Comparison of ENCODE assay signal across 32 mouse cellular contexts in the genomic region with DNA sequence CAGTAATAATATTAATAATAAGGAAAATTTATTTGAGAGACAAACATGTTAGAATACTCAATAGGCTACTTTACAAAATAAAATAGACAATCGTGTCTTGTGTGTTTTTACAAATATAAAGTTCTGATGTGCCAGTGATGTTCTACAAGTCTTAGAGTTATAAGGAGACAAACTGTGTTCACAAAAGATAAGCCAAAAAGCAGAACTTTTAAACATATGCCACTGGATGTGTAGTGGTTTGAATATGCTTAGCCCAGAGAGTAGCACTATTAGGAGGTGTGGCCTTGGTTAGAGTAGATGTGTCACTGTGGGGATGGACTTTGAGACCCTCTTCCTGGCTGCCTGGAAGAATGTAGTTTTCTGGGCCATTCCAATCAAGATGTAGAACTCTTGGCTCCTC. TPM values are rescaled to one million over a fixed set of nuclear protein-coding genes. Genes with fewer than 3 reads are reported as not detected.
"Had no signal": no experiment of that assay in that cellular context is flagged by ENCODE, and none has a peak within 500 bp of the region (broad histone marks: within the 10 kb centered on the region; RNA-seq: fewer than 3 reads in every experiment).

No protein-coding gene starts in this region.

- H3K27me3 ChIP-seq: heart, embryonic 12.5 days; heart, embryonic 13.5 days; heart, embryonic 15.5 days; hindbrain, embryonic 13.5 days; hindbrain, embryonic 15.5 days; intestine, embryonic 15.5 days; kidney, embryonic 15.5 days had no signal

- H3K9me3 ChIP-seq: heart, embryonic 10.5 days; heart, embryonic 12.5 days; heart, embryonic 13.5 days; heart, embryonic 15.5 days; hindbrain, embryonic 10.5 days; hindbrain, embryonic 13.5 days; hindbrain, embryonic 15.5 days; intestine, embryonic 15.5 days; kidney, embryonic 15.5 days had no signal

- H3K27ac ChIP-seq: heart, embryonic 10.5 days; heart, embryonic 13.5 days; heart, embryonic 15.5 days; hindbrain, embryonic 10.5 days; hindbrain, embryonic 13.5 days; hindbrain, embryonic 14.5 days; hindbrain, embryonic 15.5 days; hindbrain, postnatal 0 days; intestine, embryonic 15.5 days; kidney, embryonic 15.5 days; kidney, postnatal 0 days; layer of hippocampus, adult 2 months; left cerebral cortex, adult 2 months had no signal

- H3K4me2 ChIP-seq: heart, embryonic 11.5 days; heart, embryonic 12.5 days; heart, embryonic 13.5 days; heart, embryonic 15.5 days; hindbrain, embryonic 13.5 days; hindbrain, embryonic 14.5 days; hindbrain, embryonic 15.5 days; intestine, embryonic 15.5 days; kidney, embryonic 15.5 days had no signal

- H3K4me1 ChIP-seq: heart, embryonic 12.5 days; heart, embryonic 15.5 days; hindbrain, embryonic 10.5 days; hindbrain, embryonic 13.5 days; hindbrain, embryonic 15.5 days; intestine, embryonic 15.5 days; kidney, embryonic 15.5 days had no signal

- ATAC-seq: hindbrain, embryonic 16.5 days; hindbrain, postnatal 0 days; inflammation-experienced regulatory T-cells, adult 6 months; intestine, embryonic 15.5 days had no signal

- DNase-seq: heart, postnatal 10 days; heart, postnatal 14 days; heart, postnatal 36 days; heart, postnatal 4 days; kidney, adult 11 months; kidney, adult 18-20 months; kidney, adult 2 months; kidney, adult 8-10 months; kidney, adult 9 months; kidney, postnatal 10 days; kidney, postnatal 14 days; kidney, postnatal 25 days; kidney, postnatal 4 days; layer of hippocampus, adult 9-11 months; layer of hippocampus, postnatal 36 days had no signal

- H3K9ac ChIP-seq: heart, embryonic 12.5 days; heart, embryonic 13.5 days; heart, embryonic 15.5 days; hindbrain, embryonic 13.5 days; hindbrain, embryonic 14.5 days; hindbrain, embryonic 15.5 days; intestine, embryonic 15.5 days; kidney, embryonic 15.5 days had no signal

- H3K36me3 ChIP-seq: hindbrain, embryonic 15.5 days; intestine, embryonic 15.5 days had no signal

- H3K4me3 ChIP-seq: heart, embryonic 10.5 days; heart, embryonic 12.5 days; heart, embryonic 13.5 days; heart, embryonic 15.5 days; hindbrain, embryonic 10.5 days; hindbrain, embryonic 13.5 days; hindbrain, embryonic 15.5 days; intestine, embryonic 15.5 days; kidney, embryonic 15.5 days; layer of hippocampus, adult 2 months; left cerebral cortex, adult 2 months had no signal

RNA-seq across cellular contexts. Expression of a gene that starts 32.9 kb away (rescaled TPM):
- polyA plus RNA-seq: inflammation-experienced regulatory T-cells, adult 6 months had no signal
